ENCODE assay signal across 10 mouse cellular contexts in the genomic region with DNA sequence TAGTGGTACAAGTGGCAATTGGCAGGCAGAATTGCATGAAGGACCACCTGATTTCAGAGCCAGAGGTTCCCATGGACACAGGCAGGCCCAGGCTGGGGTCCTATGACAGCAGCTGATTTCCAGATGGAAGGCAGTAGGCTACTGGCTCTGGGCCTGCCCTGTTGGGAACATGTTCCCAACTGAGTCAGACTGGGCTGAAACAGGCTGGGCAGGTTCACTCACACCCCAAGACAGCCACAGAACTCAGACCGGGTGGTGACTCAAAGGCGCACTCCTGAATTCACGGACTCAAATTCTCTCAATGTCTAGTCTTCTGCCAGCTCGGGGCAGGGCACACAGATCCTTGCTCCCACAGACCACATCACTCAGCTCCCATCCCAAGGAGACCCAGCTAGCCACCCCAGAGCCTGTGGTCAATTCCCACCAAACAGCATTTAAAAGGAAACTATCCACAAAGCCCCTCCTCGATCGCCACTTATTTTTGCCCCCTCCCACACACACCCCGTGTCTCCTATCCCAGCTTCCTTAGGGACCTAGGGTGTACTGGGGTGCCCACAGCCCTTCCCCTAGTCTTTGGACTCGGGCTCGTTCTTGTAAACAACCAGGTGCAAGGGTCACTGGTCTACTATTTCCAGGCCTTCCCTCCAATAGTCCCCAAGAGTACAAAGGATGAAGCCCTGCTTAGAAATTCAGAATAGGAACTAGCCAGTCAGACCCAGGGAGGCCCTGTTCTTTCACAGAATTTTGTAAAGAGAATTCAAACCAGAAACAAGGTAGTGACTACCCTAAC. TPM values are rescaled to one million over a fixed set of nuclear protein-coding genes. Genes with fewer than 3 reads are reported as not detected.
DNase-seq lines count a peak whose midpoint lies in the region; ATAC-seq and TF ChIP-seq lines count a peak whose summit lies in the region.
"Had no signal": no experiment of that assay in that cellular context is flagged by ENCODE, and none has a peak within 500 bp of the region (broad histone marks: within the 10 kb centered on the region; RNA-seq: fewer than 3 reads in every experiment).

No protein-coding gene starts in this region.

- no peak overlapping the region for H3K4me3 ChIP-seq in C2C12 (ENCODE audit: insufficient read depth, poor library complexity, severe bottlenecking)
- H3K4me3 ChIP-seq in kidney, adult 2 months (ENCODE audit: insufficient read depth, low read depth, low read length), result no peak overlapping the region
- H3K4me3 ChIP-seq in liver, postnatal 0 days (ENCODE audit: low read depth, low read length), result 0 out of 2 replicates have a peak overlapping the region, but pooled peaks have one; percentile 23
- H3K4me3 ChIP-seq: neural tube, embryonic 12.5 days had no signal

- peak; percentile 74 for DNase-seq in NIH3T3 (ENCODE audit: low read depth)
- DNase-seq in kidney, adult 2 months, result peak; percentile 89
- no peak for DNase-seq in liver, postnatal 0 days
- DNase-seq in left cerebral cortex, postnatal 10 days (ENCODE audit: extremely low spot score in 1 of 2, low spot score in 2 of 2), result no peak
- DNase-seq in ovary, adult 18-20 months (ENCODE audit: low spot score), result no peak
- DNase-seq in B cell, adult 2 months, result no peak
- DNase-seq: cerebellum, adult 9-10 months; gastrocnemius, postnatal 25 days had no signal

- peak overlapping the region; percentile 63 for H3K4me2 ChIP-seq in liver, postnatal 0 days (ENCODE audit: low read depth, low read length)
- H3K4me2 ChIP-seq: neural tube, embryonic 12.5 days had no signal

- peaks cover 86% of the 10 kb centered on the region for H3K79me2 ChIP-seq in C2C12 (ENCODE audit: control insufficient read depth, insufficient read depth)

- peak; percentile 34 for ATAC-seq in liver, postnatal 0 days

- no peaks in the 10 kb centered on the region for H3K9me3 ChIP-seq in liver, postnatal 0 days (ENCODE audit: low read length)
- H3K9me3 ChIP-seq: neural tube, embryonic 12.5 days had no signal

- 31% methylated on average over 9 of the region's 9 CpGs for WGBS in kidney, adult 2 months
- WGBS in liver, postnatal 0 days (ENCODE audit: insufficient replicate concordance), result 53% methylated on average over 9 of the region's 9 CpGs

- H3K9ac ChIP-seq in liver, postnatal 0 days (replicated peaks), result peak overlapping the region; percentile 48
- H3K9ac ChIP-seq: neural tube, embryonic 12.5 days had no signal

- TF ChIP-seq POLR2A in kidney, adult 2 months (IDR thresholded peaks at IDR 0.05; ENCODE audit: low read depth, low read length), result peak; percentile 28

- H3K79me3 ChIP-seq in C2C12 (ENCODE audit: low read depth), result peaks cover 55% of the 10 kb centered on the region

- no peak for TF ChIP-seq CTCF in C2C12 (IDR thresholded peaks at IDR 0.05; ENCODE audit: control insufficient read depth, insufficient read depth, insufficient read length)
- no peak for TF ChIP-seq CTCF in kidney, adult 2 months (conservative IDR thresholded peaks at IDR 0.05; ENCODE audit: insufficient read depth, insufficient read length, low read depth, low read length)
- no peak for TF ChIP-seq CTCF in liver, postnatal 0 days (IDR thresholded peaks at IDR 0.05; ENCODE audit: low read depth)

- TF ChIP-seq EP300 in liver, postnatal 0 days (IDR thresholded peaks at IDR 0.05; ENCODE audit: low read depth), result no peak

- H3K27ac ChIP-seq in kidney, adult 2 months (ENCODE audit: insufficient read depth, low read depth, low read length), result peak overlapping the region; percentile 98
- peak overlapping the region; percentile 70 for H3K27ac ChIP-seq in liver, postnatal 0 days (ENCODE audit: low read depth)
- H3K27ac ChIP-seq: neural tube, embryonic 12.5 days had no signal

- peaks cover 55% of the 10 kb centered on the region for H3K36me3 ChIP-seq in C2C12 (ENCODE audit: control insufficient read depth, insufficient read depth)
- peaks cover 12% of the 10 kb centered on the region for H3K36me3 ChIP-seq in kidney, adult 2 months (ENCODE audit: control insufficient read depth, insufficient read depth, low read length)
- H3K36me3 ChIP-seq in liver, postnatal 0 days (replicated peaks; ENCODE audit: insufficient read depth, low read length), result peaks cover 34% of the 10 kb centered on the region
- H3K36me3 ChIP-seq: neural tube, embryonic 12.5 days had no signal

- intact Hi-C loops in left cerebral cortex, postnatal 10 days (cut with DNase I), result no loop called here

- peak overlapping the region; percentile 40 for H3ac ChIP-seq in C2C12 (ENCODE audit: control insufficient read depth, insufficient read length, low read depth)

- H3K4me1 ChIP-seq in kidney, adult 2 months (ENCODE audit: control insufficient read depth, insufficient read depth, low read length), result peaks cover 54% of the 10 kb centered on the region
- peaks cover 28% of the 10 kb centered on the region for H3K4me1 ChIP-seq in liver, postnatal 0 days (ENCODE audit: insufficient read depth)

- no peaks in the 10 kb centered on the region for H3K27me3 ChIP-seq in C2C12 (ENCODE audit: control insufficient read depth, insufficient read depth, insufficient read length)
- no peaks in the 10 kb centered on the region for H3K27me3 ChIP-seq in kidney, adult 2 months (replicated peaks; ENCODE audit: control insufficient read depth, insufficient read depth, low read length)
- no peaks in the 10 kb centered on the region for H3K27me3 ChIP-seq in liver, postnatal 0 days (ENCODE audit: insufficient read depth, low read length)
- H3K27me3 ChIP-seq: neural tube, embryonic 12.5 days had no signal

TF ChIP-seq in C2C12, 6 proteins besides CTCF, POLR2A, EP300 and RAD21:
- TF ChIP-seq CEBPB (IDR thresholded peaks at IDR 0.05; ENCODE audit: low read depth) (no peak), MYOG (IDR thresholded peaks at IDR 0.05; ENCODE audit: control insufficient read depth, extremely low read depth, insufficient read length) (no peak), MYOD1 (IDR thresholded peaks at IDR 0.05; ENCODE audit: control insufficient read depth, insufficient read length, low read depth) (peak; percentile 4), MAX (IDR thresholded peaks at IDR 0.05) (no peak), USF1 (IDR thresholded peaks at IDR 0.05; ENCODE audit: low read depth) (no peak), FOSL1 (IDR thresholded peaks at IDR 0.05; ENCODE audit: insufficient read depth, low read length, poor library complexity, severe bottlenecking) (peak; percentile 32)

RNA-seq across cellular contexts. Expression of gene Sdc4, which starts 11.8 kb away (rescaled TPM):
- 124 TPM for polyA plus RNA-seq in C2C12 (2012; fragmentation: generic; extraction: Trizol)
- 194 and 212 TPM in 2 replicates for polyA plus RNA-seq in kidney, adult 2 months (2012; rRNA removed)
- 194 and 208 TPM in 2 replicates for polyA plus RNA-seq in liver, postnatal 0 days (2015; fragmentation: Nextera tagmentation; extraction: Ambion mirVana)
- 10 to 100 TPM; 35.9 to 56.8 TPM for total RNA-seq in left cerebral cortex, postnatal 10 days (2021)

RNA-seq across cellular contexts. Expression of gene Sys1, which starts 24.9 kb away (rescaled TPM):
- 49.6 TPM for polyA plus RNA-seq in C2C12 (2012; fragmentation: generic; extraction: Trizol)
- polyA plus RNA-seq in kidney, adult 2 months (2012; rRNA removed), result 94.5 and 122 TPM in 2 replicates
- 43.5 and 46.2 TPM in 2 replicates for polyA plus RNA-seq in liver, postnatal 0 days (2015; fragmentation: Nextera tagmentation; extraction: Ambion mirVana)
- total RNA-seq in left cerebral cortex, postnatal 10 days (2021), result 10 to 100 TPM; 40.9 to 41.8 TPM

RNA-seq across cellular contexts. Expression of gene Matn4, which starts 26.9 kb away (rescaled TPM):
- 0.01 TPM for polyA plus RNA-seq in C2C12 (2012; fragmentation: generic; extraction: Trizol)
- polyA plus RNA-seq in kidney, adult 2 months (2012; rRNA removed), result 1.4 and 2.6 TPM in 2 replicates
- 0.18 and 0.25 TPM in 2 replicates for polyA plus RNA-seq in liver, postnatal 0 days (2015; fragmentation: Nextera tagmentation; extraction: Ambion mirVana)
- total RNA-seq in left cerebral cortex, postnatal 10 days (2021), result 10 to 100 TPM; 13.0 to 14.9 TPM

RNA-seq across cellular contexts. Expression of gene Gm20458, which starts 28.9 kb away (rescaled TPM):
- polyA plus RNA-seq in C2C12 (2012; fragmentation: generic; extraction: Trizol), result 29.7 TPM
- polyA plus RNA-seq in kidney, adult 2 months (2012; rRNA removed), result 22.1 and 23.4 TPM in 2 replicates
- polyA plus RNA-seq in liver, postnatal 0 days (2015; fragmentation: Nextera tagmentation; extraction: Ambion mirVana), result 5.8 and 6.1 TPM in 2 replicates
- total RNA-seq in left cerebral cortex, postnatal 10 days (2021), result 1 to 10 TPM; 2.2 to 6.0 TPM

RNA-seq across cellular contexts. Expression of gene Rbpjl, which starts 28.9 kb away (rescaled TPM):
- 0.01 TPM for polyA plus RNA-seq in C2C12 (2012; fragmentation: generic; extraction: Trizol)
- polyA plus RNA-seq in kidney, adult 2 months (2012; rRNA removed), result 0.04 TPM in 1 of 2 replicates, not detected in the other
- polyA plus RNA-seq in liver, postnatal 0 days (2015; fragmentation: Nextera tagmentation; extraction: Ambion mirVana), result not detected in 2 replicates
- under 1 TPM; 0.41 to 0.79 TPM for total RNA-seq in left cerebral cortex, postnatal 10 days (2021)
- total RNA-seq: gastrocnemius, postnatal 25 days had no signal

Comparison
In these comparisons a context has a peak if more than half of its experiments do, and no peak if none do; other contexts are left out.
1. DNase-seq: peak in NIH3T3 (single experiment) and kidney, adult 2 months (single experiment); none in liver, postnatal 0 days (single experiment), left cerebral cortex, postnatal 10 days (0 of 2), ovary, adult 18-20 months (single experiment) and B cell, adult 2 months (0 of 2).